Mouse (Mus musculus): ENCODE results near the gene Nsun3. TPM values are rescaled to one million over a fixed set of nuclear protein-coding genes. Genes with fewer than 3 reads are reported as not detected.

Gene Nsun3
- total RNA-seq, 2 experiments from 2014 or later, result 6.8 to 7.7 TPM

DNA sequence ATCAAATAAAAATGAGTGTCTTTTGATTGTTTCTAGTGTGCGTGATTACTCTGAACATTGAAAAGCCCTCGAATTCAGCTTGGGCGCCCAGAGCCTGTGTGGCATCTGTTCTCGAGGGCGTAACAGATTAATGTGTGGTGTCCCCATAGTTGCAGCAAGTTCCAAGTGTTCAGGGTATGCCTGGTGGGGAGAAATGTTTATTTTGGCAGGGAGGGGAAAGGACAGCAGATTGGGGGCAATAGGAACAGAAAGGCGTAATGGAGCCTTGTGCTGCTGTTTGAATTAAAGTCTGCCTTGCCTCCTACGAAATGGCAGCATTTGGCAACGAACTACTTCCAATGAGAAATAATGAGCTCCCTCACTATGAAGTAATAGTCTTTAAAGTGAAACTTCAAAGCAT lies 96.2 kb downstream of the Nsun3 start:
- no peak for TF ChIP-seq CTCF (IDR thresholded peaks at IDR 0.05)
- intact Hi-C loops (cut with DNase I), result no loop called here
- no peak for DNase-seq
- Histone ChIP-seq H3K27ac (no peak overlapping the region), H3K4me3 (no peak overlapping the region)

DNA sequence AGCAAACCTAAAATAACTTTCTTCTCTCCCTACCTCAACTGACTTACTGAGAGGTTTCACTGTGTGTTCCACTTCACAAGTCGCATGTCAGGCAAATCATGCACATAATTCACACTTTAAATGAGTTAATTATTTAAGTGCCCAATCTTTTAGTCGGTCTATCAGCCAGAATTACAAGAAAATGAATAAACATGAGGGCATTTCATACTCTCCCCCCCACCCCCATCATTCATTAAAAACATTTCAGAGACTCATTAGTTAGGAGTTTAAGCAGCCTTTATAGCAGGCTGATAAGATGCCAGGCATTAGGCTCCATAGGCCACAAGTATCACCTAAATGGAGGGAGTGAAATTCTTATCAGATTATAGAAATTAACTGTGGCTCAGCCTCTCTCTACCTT lies 100.5 kb downstream of the Nsun3 start:
- no peak overlapping the region for H3K27ac ChIP-seq
- no peak overlapping the region for H3K4me3 ChIP-seq
- intact Hi-C loops (cut with DNase I), result no loop called here
- no peak for TF ChIP-seq CTCF (IDR thresholded peaks at IDR 0.05)
- no peak for DNase-seq

DNA sequence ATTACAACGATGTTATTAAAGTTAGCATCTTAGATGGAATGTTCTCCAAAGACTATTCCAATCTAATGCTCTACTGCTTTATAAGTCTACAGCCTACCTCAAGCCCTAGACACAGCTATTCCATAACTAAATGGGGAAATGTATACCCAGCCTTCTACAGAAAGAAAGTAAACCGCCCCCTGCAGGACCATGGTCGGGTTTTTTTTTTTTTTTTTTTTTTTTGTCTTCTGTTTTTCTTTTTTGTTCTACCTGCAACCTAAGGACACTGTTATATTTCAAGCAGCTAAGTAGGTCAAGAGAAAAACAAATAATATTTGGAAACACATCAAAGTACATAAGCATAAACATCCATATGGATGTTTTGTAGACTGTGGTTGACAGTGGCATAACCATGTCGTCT lies 101.1 kb downstream of the Nsun3 start:
- H3K4me3 ChIP-seq, result no peak overlapping the region
- no peak for TF ChIP-seq CTCF (IDR thresholded peaks at IDR 0.05)
- H3K27ac ChIP-seq, result no peak overlapping the region
- DNase-seq, result no peak
- intact Hi-C loops (cut with DNase I), result no loop called here

Small RNAs within 50 kb of the gene (microRNA-seq; reads per million reads assigned to microRNA genes)
- not detected for gene Gm25986

Other genes with a start within 250 kb of the Nsun3 start
- gene Stx19, start 27.9 kb upstream of the Nsun3 start, total RNA-seq (2021), result not detected
- gene Arl13b, start 60.2 kb upstream of the Nsun3 start, total RNA-seq (2021), result 1 to 10 TPM; 4.7 TPM
- 1 to 10 TPM; 5.4 to 8.4 TPM for gene Pros1, start 67.5 kb upstream of the Nsun3 start, total RNA-seq (2021)